ENCODE assay signal across 13 mouse cellular contexts in the genomic region with DNA sequence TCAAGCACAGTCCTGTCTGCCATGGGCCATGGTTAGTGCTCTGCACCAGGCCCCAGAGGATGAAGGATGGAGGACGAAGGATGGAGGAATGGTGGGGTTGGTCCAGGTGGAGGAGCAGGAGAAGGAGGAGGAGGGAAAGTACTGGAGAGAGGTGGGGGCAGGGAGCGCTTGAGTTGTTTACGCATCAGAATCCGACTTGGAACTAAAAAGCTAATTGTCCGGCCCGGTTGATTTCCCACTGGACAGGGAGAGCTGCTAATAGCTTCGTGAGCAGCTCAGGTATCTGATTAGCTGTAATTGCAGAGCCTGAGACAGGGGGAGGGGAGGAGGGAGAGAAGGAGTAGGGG. TPM values are rescaled to one million over a fixed set of nuclear protein-coding genes. Genes with fewer than 3 reads are reported as not detected.
DNase-seq lines count a peak whose midpoint lies in the region; ATAC-seq and TF ChIP-seq lines count a peak whose summit lies in the region.
"Had no signal": no experiment of that assay in that cellular context is flagged by ENCODE, and none has a peak within 500 bp of the region (broad histone marks: within the 10 kb centered on the region; RNA-seq: fewer than 3 reads in every experiment).

No protein-coding gene starts in this region.

- no peak for TF ChIP-seq POLR2A in thymus, adult 2 months (IDR thresholded peaks at IDR 0.05; ENCODE audit: control insufficient read depth, extremely low read depth, insufficient read depth, low read length, poor library complexity)

- no peaks in the 10 kb centered on the region for H3K9me3 ChIP-seq in embryonic facial prominence, embryonic 10.5 days
- peaks cover 7% of the 10 kb centered on the region for H3K9me3 ChIP-seq in forebrain, embryonic 13.5 days (replicated peaks)
- no peaks in the 10 kb centered on the region for H3K9me3 ChIP-seq in limb, embryonic 10.5 days (replicated peaks)
- H3K9me3 ChIP-seq in liver, postnatal 0 days (ENCODE audit: low read length), result no peaks in the 10 kb centered on the region
- H3K9me3 ChIP-seq: lung, embryonic 15.5 days had no signal

- H3K9ac ChIP-seq in forebrain, embryonic 13.5 days, result no peak overlapping the region
- no peak overlapping the region for H3K9ac ChIP-seq in liver, postnatal 0 days (replicated peaks)
- H3K9ac ChIP-seq: lung, embryonic 15.5 days had no signal

- ATAC-seq in forebrain, embryonic 13.5 days, result peak; percentile 57; the same call in 1 of the 2 replicates
- ATAC-seq in liver, postnatal 0 days, result no peak

- H3K27ac ChIP-seq in embryonic facial prominence, embryonic 10.5 days (replicated peaks), result peak overlapping the region; percentile 76
- peak overlapping the region; percentile 69; the same call in 1 of the 2 replicates for H3K27ac ChIP-seq in forebrain, embryonic 13.5 days
- H3K27ac ChIP-seq in limb, embryonic 10.5 days, result peak overlapping the region; percentile 20; the same call in 1 of the 2 replicates
- H3K27ac ChIP-seq in thymus, adult 2 months (ENCODE audit: control insufficient read depth, insufficient read depth, low read length), result no peak overlapping the region
- H3K27ac ChIP-seq in liver, postnatal 0 days (ENCODE audit: low read depth), result no peak overlapping the region
- H3K27ac ChIP-seq: lung, embryonic 15.5 days had no signal

- peak overlapping the region; percentile 34 for H3K4me2 ChIP-seq in forebrain, embryonic 13.5 days
- no peak overlapping the region for H3K4me2 ChIP-seq in liver, postnatal 0 days (ENCODE audit: low read depth, low read length)
- H3K4me2 ChIP-seq: lung, embryonic 15.5 days had no signal

- peaks cover 80% of the 10 kb centered on the region for H3K27me3 ChIP-seq in embryonic facial prominence, embryonic 10.5 days (replicated peaks; ENCODE audit: low read depth, poor library complexity, severe bottlenecking)
- peaks cover 93% of the 10 kb centered on the region for H3K27me3 ChIP-seq in forebrain, embryonic 13.5 days
- peaks cover 98% of the 10 kb centered on the region for H3K27me3 ChIP-seq in limb, embryonic 10.5 days (ENCODE audit: low read depth, poor library complexity, severe bottlenecking)
- no peaks in the 10 kb centered on the region for H3K27me3 ChIP-seq in thymus, adult 2 months (ENCODE audit: control insufficient read depth, insufficient read depth, low read length)
- H3K27me3 ChIP-seq in liver, postnatal 0 days (ENCODE audit: insufficient read depth, low read length), result peaks cover 34% of the 10 kb centered on the region

- H3K4me3 ChIP-seq in embryonic facial prominence, embryonic 10.5 days, result peak overlapping the region; percentile 25; the same call in 1 of the 2 replicates
- no peak overlapping the region for H3K4me3 ChIP-seq in forebrain, embryonic 13.5 days
- no peak overlapping the region; the same call in 1 of the 2 replicates for H3K4me3 ChIP-seq in limb, embryonic 10.5 days
- H3K4me3 ChIP-seq in thymus, adult 2 months (ENCODE audit: control insufficient read depth, insufficient read depth, low read length), result no peak overlapping the region
- H3K4me3 ChIP-seq in liver, postnatal 0 days (ENCODE audit: low read depth, low read length), result no peak overlapping the region
- H3K4me3 ChIP-seq: erythroblast, embryonic 14.5 days; lung, embryonic 15.5 days had no signal

- H3K4me1 ChIP-seq in embryonic facial prominence, embryonic 10.5 days, result peaks cover 58% of the 10 kb centered on the region
- peaks cover 37% of the 10 kb centered on the region for H3K4me1 ChIP-seq in forebrain, embryonic 13.5 days
- peaks cover 43% of the 10 kb centered on the region for H3K4me1 ChIP-seq in limb, embryonic 10.5 days
- H3K4me1 ChIP-seq in thymus, adult 2 months (replicated peaks; ENCODE audit: control insufficient read depth, insufficient read depth, low read length), result peaks cover 5% of the 10 kb centered on the region; the same call in 1 of the 2 replicates
- no peaks in the 10 kb centered on the region for H3K4me1 ChIP-seq in liver, postnatal 0 days (ENCODE audit: insufficient read depth)

- 1% methylated on average over 7 of the region's 7 CpGs for WGBS in embryonic facial prominence, embryonic 10.5 days
- WGBS in forebrain, embryonic 13.5 days, result under 1% methylated on average over 7 of the region's 7 CpGs
- WGBS in limb, embryonic 10.5 days, result 2% methylated on average over 7 of the region's 7 CpGs
- WGBS in thymus, adult 2 months, result 33% methylated on average over 7 of the region's 7 CpGs
- 7% methylated on average over 7 of the region's 7 CpGs for WGBS in liver, postnatal 0 days (ENCODE audit: insufficient replicate concordance)

- peak; percentile 65 for DNase-seq in embryonic facial prominence, embryonic 10.5 days (ENCODE audit: low spot score)
- DNase-seq in limb, embryonic 10.5 days (ENCODE audit: low spot score), result peak; percentile 49
- peak; percentile 31 for DNase-seq in neural tube, embryonic 10.5 days (ENCODE audit: extremely low spot score, low spot score)
- DNase-seq in thymus, adult 2 months, result no peak
- DNase-seq in liver, postnatal 0 days, result no peak
- no peak for DNase-seq in layer of hippocampus, adult 18-20 months (ENCODE audit: low spot score in 2 of 2)
- DNase-seq: cerebellum, adult 9-10 months; gastrocnemius, postnatal 36 days; kidney, adult 18-20 months; thymus, adult 18-20 months had no signal

- no peak for TF ChIP-seq EP300 in liver, postnatal 0 days (IDR thresholded peaks at IDR 0.05; ENCODE audit: low read depth)

- H3K36me3 ChIP-seq in embryonic facial prominence, embryonic 10.5 days (replicated peaks), result no peaks in the 10 kb centered on the region
- H3K36me3 ChIP-seq in forebrain, embryonic 13.5 days (ENCODE audit: poor library complexity, severe bottlenecking), result no peaks in the 10 kb centered on the region
- H3K36me3 ChIP-seq in limb, embryonic 10.5 days, result no peaks in the 10 kb centered on the region
- no peaks in the 10 kb centered on the region for H3K36me3 ChIP-seq in thymus, adult 2 months (ENCODE audit: control insufficient read depth, insufficient read depth, low read length)
- H3K36me3 ChIP-seq in liver, postnatal 0 days (replicated peaks; ENCODE audit: insufficient read depth, low read length), result no peaks in the 10 kb centered on the region
- H3K36me3 ChIP-seq: lung, embryonic 15.5 days had no signal

- no peak for TF ChIP-seq CTCF in thymus, adult 2 months (IDR thresholded peaks at IDR 0.05; ENCODE audit: borderline replicate concordance, control insufficient read depth, extremely low read depth, insufficient read depth, low read length, poor library complexity)
- no peak for TF ChIP-seq CTCF in liver, postnatal 0 days (IDR thresholded peaks at IDR 0.05; ENCODE audit: low read depth)

RNA-seq across cellular contexts. Expression of a gene that starts 53.5 kb away (rescaled TPM):
- 8.6 and 10.5 TPM in 2 replicates for polyA plus RNA-seq in embryonic facial prominence, embryonic 10.5 days (2016; fragmentation: Nextera tagmentation; extraction: Ambion mirVana)
- polyA plus RNA-seq in forebrain, embryonic 13.5 days (2015; fragmentation: Nextera tagmentation; extraction: Ambion mirVana), result 3.2 and 4.5 TPM in 2 replicates
- 8.9 and 9.0 TPM in 2 replicates for polyA plus RNA-seq in limb, embryonic 10.5 days (2016; fragmentation: Nextera tagmentation; extraction: Ambion mirVana)
- polyA plus RNA-seq in thymus, adult 2 months (2012; rRNA removed), result 6.3 and 6.7 TPM in 2 replicates
- polyA plus RNA-seq in liver, postnatal 0 days (2015; fragmentation: Nextera tagmentation; extraction: Ambion mirVana), result 4.9 and 5.8 TPM in 2 replicates
- 1 to 10 TPM; 1.1 to 1.5 TPM for total RNA-seq in layer of hippocampus, adult 18-20 months (2021)

Comparison
In these comparisons a context has a peak if more than half of its experiments do, and no peak if none do; other contexts are left out.
1. DNase-seq: peak in embryonic facial prominence, embryonic 10.5 days (single experiment), limb, embryonic 10.5 days (single experiment) and neural tube, embryonic 10.5 days (single experiment); none in thymus, adult 2 months (single experiment), liver, postnatal 0 days (single experiment) and layer of hippocampus, adult 18-20 months (0 of 2).
2. H3K27ac ChIP-seq: peak in embryonic facial prominence, embryonic 10.5 days (single experiment), forebrain, embryonic 13.5 days (single experiment) and limb, embryonic 10.5 days (single experiment); none in thymus, adult 2 months (single experiment) and liver, postnatal 0 days (single experiment).